Mouse (Mus musculus): ENCODE measurements around the gene Syne2. TPM values are rescaled to one million over a fixed set of nuclear protein-coding genes. Genes with fewer than 3 reads are reported as not detected.

Syne2 gene
- polyA plus RNA-seq, 1 experiment from 2014 or later: 63.7 TPM

DNA sequence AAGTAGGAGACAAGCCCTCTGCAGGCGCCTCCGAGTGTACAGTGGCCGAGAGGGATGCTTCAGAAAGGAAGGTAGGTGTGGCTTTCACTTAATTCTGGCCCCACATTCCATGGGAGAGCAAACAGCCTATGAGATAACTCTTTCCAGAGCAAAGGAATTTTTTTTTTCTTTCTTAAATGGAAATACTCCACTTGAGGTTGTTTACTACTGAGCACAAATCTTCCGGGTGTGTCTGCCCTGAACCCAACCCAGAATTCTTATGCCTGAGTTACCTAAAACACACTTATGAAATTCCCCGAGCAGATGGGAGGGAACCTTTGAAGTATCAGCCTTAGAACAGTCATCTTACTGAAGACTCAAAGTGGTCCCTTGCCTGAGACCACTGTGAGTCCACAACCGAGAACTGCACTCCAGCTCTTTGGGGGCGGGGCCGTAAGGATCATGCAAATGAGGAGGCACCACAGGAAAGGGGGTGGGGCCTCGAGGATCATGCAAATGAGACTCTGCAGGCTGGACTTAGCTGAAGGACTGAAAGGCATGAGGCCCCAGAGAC is 186.8 kb downstream of the Syne2 start:
- peak; percentile 48; the same call in 1 of the 2 replicates for ATAC-seq (ENCODE audit: insufficient number of reproducible peaks, low FRiP score)
- Histone ChIP-seq H3K27me3 (replicated peaks) (no peaks in the 10 kb centered on the region), H3K9me3 (replicated peaks) (no peaks in the 10 kb centered on the region), H3K36me3 (peaks cover 78% of the 10 kb centered on the region), H3K4me2 (no peak overlapping the region), H3K4me3 (no peak overlapping the region), H3K27ac (ENCODE audit: poor library complexity, severe bottlenecking) (no peak overlapping the region), H3K4me1 (replicated peaks) (peaks cover 11% of the 10 kb centered on the region), H3K9ac (no peak overlapping the region)
- 45% methylated on average over 9 of the region's 9 CpGs for WGBS

DNA sequence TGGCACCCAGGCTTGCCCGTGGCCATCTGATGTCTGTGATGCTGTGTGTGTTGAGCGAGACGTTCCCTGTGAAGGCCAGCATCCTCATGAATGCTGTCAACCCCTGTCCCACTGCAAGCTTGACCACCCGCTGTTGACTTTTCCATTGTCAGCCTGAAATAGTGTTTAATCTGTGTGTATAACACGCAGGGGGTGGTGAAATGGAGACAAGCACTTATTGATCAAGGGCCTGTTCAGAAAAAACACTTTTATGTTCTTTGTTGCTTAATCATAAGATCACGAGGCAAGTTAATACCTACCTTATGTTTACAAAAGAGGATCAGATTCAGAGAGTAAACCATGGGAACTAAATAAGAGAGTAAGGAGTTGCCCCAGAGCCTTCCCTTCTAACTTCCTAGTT is 191.1 kb downstream of the Syne2 start:
- Histone ChIP-seq H3K27me3 (replicated peaks) (no peaks in the 10 kb centered on the region), H3K9ac (no peak overlapping the region), H3K4me2 (no peak overlapping the region), H3K27ac (ENCODE audit: poor library complexity, severe bottlenecking) (no peak overlapping the region), H3K4me1 (replicated peaks) (peaks cover 11% of the 10 kb centered on the region), H3K9me3 (replicated peaks) (no peaks in the 10 kb centered on the region), H3K4me3 (no peak overlapping the region), H3K36me3 (peaks cover 65% of the 10 kb centered on the region)
- WGBS: 73% methylated on average over 6 of the region's 6 CpGs
- ATAC-seq (ENCODE audit: insufficient number of reproducible peaks, low FRiP score): no peak

DNA sequence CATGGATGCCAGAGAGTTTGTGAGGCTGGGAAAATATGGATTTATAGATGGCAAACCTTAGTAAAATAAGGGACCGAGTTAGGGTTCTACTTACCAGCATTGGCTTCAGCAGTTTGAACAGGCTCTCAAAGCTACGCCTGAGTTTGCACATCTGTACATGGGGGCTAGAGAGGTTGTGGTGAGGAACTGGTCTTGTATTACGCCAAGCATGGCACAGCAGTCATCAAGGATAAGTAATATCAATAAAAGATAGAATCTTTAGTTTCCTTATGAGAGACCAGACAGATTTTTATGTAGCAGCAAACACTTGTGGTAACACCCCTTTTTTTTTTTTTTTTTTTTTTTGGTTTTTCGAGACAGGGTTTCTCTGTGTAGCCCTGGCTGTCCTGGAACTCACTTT is 194.9 kb downstream of the Syne2 start:
- no peak overlapping the region for H3K4me2 ChIP-seq
- no peaks in the 10 kb centered on the region for H3K4me1 ChIP-seq (replicated peaks)
- H3K9me3 ChIP-seq (replicated peaks): no peaks in the 10 kb centered on the region
- no peak overlapping the region for H3K9ac ChIP-seq
- H3K36me3 ChIP-seq: peaks cover 59% of the 10 kb centered on the region
- ATAC-seq (ENCODE audit: insufficient number of reproducible peaks, low FRiP score): no peak
- 73% methylated on average over 4 of the region's 4 CpGs for WGBS
- H3K27ac ChIP-seq (ENCODE audit: poor library complexity, severe bottlenecking): no peak overlapping the region
- H3K27me3 ChIP-seq (replicated peaks): no peaks in the 10 kb centered on the region
- H3K4me3 ChIP-seq: no peak overlapping the region

DNA sequence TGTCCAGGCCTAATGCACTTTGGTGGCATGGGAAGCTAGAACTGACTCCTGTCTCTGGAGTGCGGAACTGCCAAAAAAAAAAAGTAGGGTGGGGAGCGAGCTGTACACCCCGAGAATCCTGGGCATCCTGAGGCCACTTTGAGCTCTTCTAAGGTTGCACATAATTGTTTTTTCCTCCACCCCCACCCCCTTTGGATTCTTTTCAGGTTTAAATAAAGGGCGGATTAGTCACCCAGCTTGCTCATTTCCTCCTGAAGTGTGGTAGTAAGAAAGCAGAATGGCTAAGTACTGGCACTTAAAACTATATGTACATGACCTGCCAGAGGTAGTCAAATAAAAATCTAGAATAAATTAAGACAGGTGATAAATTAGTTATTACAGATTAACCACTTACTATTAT is 195.5 kb downstream of the Syne2 start:
- H3K4me3 ChIP-seq: no peak overlapping the region
- no peak for ATAC-seq (ENCODE audit: insufficient number of reproducible peaks, low FRiP score)
- H3K27ac ChIP-seq (ENCODE audit: poor library complexity, severe bottlenecking): no peak overlapping the region
- no peak overlapping the region for H3K9ac ChIP-seq
- peaks cover 61% of the 10 kb centered on the region for H3K36me3 ChIP-seq
- WGBS: 80% methylated on average over 4 of the region's 4 CpGs
- no peaks in the 10 kb centered on the region for H3K27me3 ChIP-seq (replicated peaks)
- H3K4me2 ChIP-seq: no peak overlapping the region
- peaks cover 3% of the 10 kb centered on the region; the same call in 1 of the 2 replicates for H3K9me3 ChIP-seq (replicated peaks)
- H3K4me1 ChIP-seq (replicated peaks): no peaks in the 10 kb centered on the region

DNA sequence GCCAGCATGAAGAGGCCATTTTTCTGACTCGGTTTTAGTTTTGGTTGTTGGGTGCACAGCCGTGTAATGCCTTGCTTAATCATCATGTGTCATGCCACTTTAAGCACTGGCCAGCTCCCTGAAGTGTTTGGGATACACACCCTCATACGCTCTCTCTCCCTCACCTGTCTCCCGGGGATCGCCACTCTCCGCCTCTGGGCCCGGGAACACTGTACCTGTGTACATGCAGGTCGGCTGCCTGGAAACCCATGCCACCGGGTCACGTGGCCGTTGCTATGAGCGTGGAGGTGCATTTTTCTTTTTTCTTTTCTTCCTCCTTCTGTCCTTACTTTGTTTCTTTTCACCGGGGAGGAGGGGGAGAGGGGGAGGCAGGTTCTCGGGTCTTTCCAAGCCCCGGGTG is 197.1 kb downstream of the Syne2 start:
- H3K9me3 ChIP-seq (replicated peaks): peaks cover 3% of the 10 kb centered on the region; the same call in 1 of the 2 replicates
- H3K36me3 ChIP-seq: peaks cover 60% of the 10 kb centered on the region
- WGBS: 83% methylated on average over 15 of the region's 15 CpGs
- H3K4me2 ChIP-seq: no peak overlapping the region
- no peaks in the 10 kb centered on the region for H3K27me3 ChIP-seq (replicated peaks)
- ATAC-seq (ENCODE audit: insufficient number of reproducible peaks, low FRiP score): no peak
- H3K4me3 ChIP-seq: no peak overlapping the region
- H3K9ac ChIP-seq: no peak overlapping the region
- H3K4me1 ChIP-seq (replicated peaks): no peaks in the 10 kb centered on the region
- no peak overlapping the region for H3K27ac ChIP-seq (ENCODE audit: poor library complexity, severe bottlenecking)

DNA sequence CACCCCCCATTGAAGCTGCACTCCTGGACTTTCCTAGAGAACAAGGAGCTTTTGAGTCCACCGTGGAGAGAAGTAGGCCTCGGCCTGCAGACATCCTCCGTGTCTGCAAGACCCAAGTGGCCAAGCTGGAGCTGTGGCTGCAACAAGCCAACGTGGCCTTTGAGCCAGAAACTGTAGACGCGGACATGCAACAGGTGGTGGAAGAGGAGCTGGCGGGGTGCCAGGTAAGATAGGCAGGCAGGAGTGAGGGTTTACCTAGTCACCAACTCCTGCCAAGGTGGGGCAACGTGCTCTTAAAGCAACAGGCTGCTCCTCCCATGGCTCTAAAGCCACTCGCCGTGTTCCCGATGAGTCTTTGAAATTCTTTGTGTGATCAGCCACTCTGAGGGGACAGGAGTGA is 197.6 kb downstream of the Syne2 start:
- no peak overlapping the region for H3K9ac ChIP-seq
- peaks cover 3% of the 10 kb centered on the region; the same call in 1 of the 2 replicates for H3K9me3 ChIP-seq (replicated peaks)
- no peaks in the 10 kb centered on the region for H3K4me1 ChIP-seq (replicated peaks)
- no peak for ATAC-seq (ENCODE audit: insufficient number of reproducible peaks, low FRiP score)
- no peak overlapping the region for H3K4me3 ChIP-seq
- 83% methylated on average over 11 of the region's 11 CpGs for WGBS
- no peak overlapping the region for H3K4me2 ChIP-seq
- H3K27ac ChIP-seq (ENCODE audit: poor library complexity, severe bottlenecking): no peak overlapping the region
- H3K27me3 ChIP-seq (replicated peaks): no peaks in the 10 kb centered on the region
- H3K36me3 ChIP-seq: peaks cover 60% of the 10 kb centered on the region

DNA sequence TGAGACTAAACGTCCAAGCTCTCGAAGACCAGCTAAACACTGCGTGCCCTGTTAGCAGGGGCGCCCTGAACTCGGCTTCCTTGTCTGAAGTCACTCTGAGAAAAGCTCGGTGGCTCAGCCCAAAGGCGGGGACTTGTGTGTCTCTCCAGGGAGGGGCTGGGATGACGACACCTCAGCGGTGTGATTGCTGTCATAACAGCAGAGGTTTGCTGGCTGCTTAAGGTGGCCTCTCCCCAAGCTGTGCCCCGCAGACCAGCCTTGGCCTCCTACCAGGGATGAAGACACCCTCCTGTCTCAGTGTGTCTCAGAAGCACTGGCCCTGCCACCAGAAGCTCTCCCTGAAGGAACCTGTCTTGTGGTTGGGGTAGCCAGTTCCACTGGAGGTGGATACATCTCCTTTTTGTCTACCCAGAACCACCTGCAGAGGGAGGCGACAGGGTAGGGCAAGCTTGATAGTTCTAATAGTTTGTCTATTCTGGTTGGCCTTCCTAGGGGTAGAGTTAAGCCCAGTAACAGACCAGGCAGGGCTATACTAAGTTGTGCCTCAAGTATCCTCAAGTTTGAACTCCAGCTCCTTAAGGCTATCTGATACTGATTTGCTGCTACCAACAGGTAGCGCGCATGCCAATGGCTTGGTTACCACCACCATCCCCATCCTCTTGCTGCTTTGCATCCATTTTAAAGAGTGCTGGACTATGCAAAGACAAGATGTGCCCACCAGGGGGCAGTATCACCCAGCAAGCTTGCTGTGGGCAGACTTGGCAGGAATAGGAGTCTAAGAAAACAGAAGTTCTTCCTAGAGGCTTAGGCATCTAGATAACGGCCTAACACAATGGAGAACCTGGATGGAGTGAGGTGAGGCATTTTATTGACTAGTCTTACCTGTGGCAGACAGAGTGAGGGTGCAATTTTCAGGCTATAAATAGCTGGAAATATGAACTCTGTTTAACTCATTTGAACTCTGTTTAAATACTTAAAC is 198.5 kb downstream of the Syne2 start:
- H3K9me3 ChIP-seq (replicated peaks): peaks cover 3% of the 10 kb centered on the region; the same call in 1 of the 2 replicates
- H3K27ac ChIP-seq (ENCODE audit: poor library complexity, severe bottlenecking): no peak overlapping the region
- no peak overlapping the region for H3K9ac ChIP-seq
- peaks cover 62% of the 10 kb centered on the region for H3K36me3 ChIP-seq
- H3K4me1 ChIP-seq (replicated peaks): no peaks in the 10 kb centered on the region
- WGBS: 75% methylated on average over 14 of the region's 14 CpGs
- ATAC-seq (ENCODE audit: insufficient number of reproducible peaks, low FRiP score): peak; percentile 39; the same call in 1 of the 2 replicates
- no peak overlapping the region for H3K4me2 ChIP-seq
- no peaks in the 10 kb centered on the region for H3K27me3 ChIP-seq (replicated peaks)
- no peak overlapping the region for H3K4me3 ChIP-seq

DNA sequence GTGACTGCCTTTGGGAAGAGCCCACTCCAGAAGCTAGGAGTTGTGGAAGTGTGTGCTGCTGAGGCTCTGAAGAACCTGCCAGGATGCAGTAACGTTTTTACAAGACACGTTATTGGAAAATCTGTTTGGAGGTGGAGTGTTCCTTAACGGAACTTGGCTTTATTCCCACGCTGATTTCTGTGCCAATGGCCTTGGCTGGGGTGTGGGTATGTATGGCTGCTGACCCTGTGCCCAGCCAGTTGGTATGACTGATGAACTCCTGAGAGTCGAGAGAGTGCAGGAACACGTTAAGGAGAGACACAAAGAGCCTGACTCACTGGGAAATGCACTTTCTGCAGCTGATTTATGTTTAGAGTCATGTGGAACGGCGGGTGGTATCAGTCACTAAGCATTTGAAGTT is 200.7 kb downstream of the Syne2 start:
- 78% methylated on average over 8 of the region's 8 CpGs for WGBS
- H3K4me2 ChIP-seq: no peak overlapping the region
- no peak for ATAC-seq (ENCODE audit: insufficient number of reproducible peaks, low FRiP score)
- no peaks in the 10 kb centered on the region for H3K4me1 ChIP-seq (replicated peaks)
- H3K27me3 ChIP-seq (replicated peaks): no peaks in the 10 kb centered on the region
- H3K9me3 ChIP-seq (replicated peaks): peaks cover 3% of the 10 kb centered on the region; the same call in 1 of the 2 replicates
- H3K9ac ChIP-seq: no peak overlapping the region
- H3K4me3 ChIP-seq: no peak overlapping the region
- peaks cover 70% of the 10 kb centered on the region for H3K36me3 ChIP-seq
- H3K27ac ChIP-seq (ENCODE audit: poor library complexity, severe bottlenecking): no peak overlapping the region

DNA sequence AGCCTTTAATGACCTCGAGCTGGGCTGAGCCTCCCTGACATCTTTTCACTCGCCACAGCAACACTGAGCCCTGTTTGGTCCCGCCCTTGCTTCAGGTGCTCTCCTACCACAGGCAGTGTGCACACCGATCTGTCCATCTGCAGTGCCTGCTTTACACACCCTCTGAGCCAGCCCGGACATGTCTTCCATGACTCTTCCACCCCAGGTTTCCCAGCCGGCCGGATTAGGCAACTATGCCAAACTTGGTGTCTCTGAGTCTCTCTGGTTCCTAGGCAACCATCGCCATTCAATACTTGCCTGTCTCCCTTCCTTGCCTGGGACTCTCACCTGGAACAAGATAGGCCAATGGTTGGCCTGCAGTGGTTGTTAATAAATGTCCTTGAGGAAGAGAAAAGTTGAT is 224.4 kb downstream of the Syne2 start:
- Histone ChIP-seq H3K27ac (ENCODE audit: poor library complexity, severe bottlenecking) (no peak overlapping the region), H3K27me3 (replicated peaks) (no peaks in the 10 kb centered on the region), H3K4me3 (no peak overlapping the region), H3K9ac (no peak overlapping the region), H3K4me1 (replicated peaks) (0 out of 2 replicates have a peak, but pooled peaks cover 4% of the 10 kb centered on the region), H3K9me3 (replicated peaks) (no peaks in the 10 kb centered on the region), H3K36me3 (peaks cover 75% of the 10 kb centered on the region), H3K4me2 (no peak overlapping the region)
- 81% methylated on average over 8 of the region's 8 CpGs for WGBS
- ATAC-seq (ENCODE audit: insufficient number of reproducible peaks, low FRiP score): no peak

DNA sequence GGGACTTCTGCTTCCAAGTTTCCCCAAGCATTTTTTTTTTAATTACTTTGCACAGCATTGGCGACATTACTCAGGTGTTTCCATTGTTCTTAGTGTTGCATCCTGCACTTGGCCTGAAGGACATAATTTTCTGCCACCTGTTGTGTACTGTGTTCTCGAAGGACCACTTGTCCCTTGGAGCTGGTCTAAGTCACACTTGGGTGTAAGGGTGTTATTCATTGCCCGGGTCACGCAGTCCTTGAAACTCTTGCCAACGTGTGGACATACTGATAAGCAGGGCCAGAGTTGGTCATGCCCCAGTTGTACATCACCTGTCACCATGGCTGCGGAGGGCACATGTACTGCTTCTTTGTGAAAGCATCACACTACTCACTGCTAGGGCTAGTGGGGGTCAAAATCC is 228.6 kb downstream of the Syne2 start:
- ATAC-seq (ENCODE audit: insufficient number of reproducible peaks, low FRiP score): no peak
- no peak overlapping the region for H3K27ac ChIP-seq (ENCODE audit: poor library complexity, severe bottlenecking)
- H3K4me2 ChIP-seq: no peak overlapping the region
- no peak overlapping the region for H3K9ac ChIP-seq
- H3K27me3 ChIP-seq (replicated peaks): no peaks in the 10 kb centered on the region
- WGBS: 63% methylated on average over 6 of the region's 6 CpGs
- H3K4me1 ChIP-seq (replicated peaks): 0 out of 2 replicates have a peak, but pooled peaks cover 4% of the 10 kb centered on the region
- H3K4me3 ChIP-seq: no peak overlapping the region
- peaks cover 63% of the 10 kb centered on the region for H3K36me3 ChIP-seq
- H3K9me3 ChIP-seq (replicated peaks): no peaks in the 10 kb centered on the region

DNA sequence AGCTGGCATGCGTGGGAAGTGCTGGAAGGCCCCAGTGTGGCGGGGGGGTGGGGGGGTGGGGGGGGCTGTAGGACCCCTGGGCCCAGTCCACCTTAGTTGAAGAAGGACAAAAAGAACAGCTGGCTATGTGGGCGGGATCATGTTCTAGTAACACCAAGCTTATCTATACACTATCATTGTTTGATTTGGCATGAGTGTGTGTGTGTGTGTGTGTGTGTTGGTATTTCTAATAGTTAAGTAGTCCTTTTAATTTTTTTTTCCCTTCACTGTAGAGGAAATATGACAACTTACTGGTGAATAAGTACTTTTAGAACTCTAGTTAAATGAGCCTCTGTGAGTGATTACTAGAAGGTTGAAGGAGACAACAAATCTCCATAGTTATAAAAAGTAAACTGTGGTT is 230.0 kb downstream of the Syne2 start:
- no peak overlapping the region for H3K4me3 ChIP-seq
- H3K27ac ChIP-seq (ENCODE audit: poor library complexity, severe bottlenecking): no peak overlapping the region
- no peak overlapping the region for H3K4me2 ChIP-seq
- ATAC-seq (ENCODE audit: insufficient number of reproducible peaks, low FRiP score): no peak
- no peaks in the 10 kb centered on the region for H3K9me3 ChIP-seq (replicated peaks)
- WGBS: 67% methylated on average over 3 of the region's 3 CpGs
- H3K4me1 ChIP-seq (replicated peaks): 0 out of 2 replicates have a peak, but pooled peaks cover 4% of the 10 kb centered on the region
- no peak overlapping the region for H3K9ac ChIP-seq
- no peaks in the 10 kb centered on the region for H3K27me3 ChIP-seq (replicated peaks)
- H3K36me3 ChIP-seq: peaks cover 62% of the 10 kb centered on the region

Measured in heart, embryonic 12.5 days (tissue).